Mouse (Mus musculus) yolk sac, embryonic 10.5 days (tissue): ENCODE measurements around the gene Olfr1289.

ENCODE experiments used
- DNase-seq: peaks from one replicate; pipeline ENCODE4 v3.0.0-alpha.2; 2017; ENCODE audit warnings: low spot score

Gene Olfr1289

DNA sequence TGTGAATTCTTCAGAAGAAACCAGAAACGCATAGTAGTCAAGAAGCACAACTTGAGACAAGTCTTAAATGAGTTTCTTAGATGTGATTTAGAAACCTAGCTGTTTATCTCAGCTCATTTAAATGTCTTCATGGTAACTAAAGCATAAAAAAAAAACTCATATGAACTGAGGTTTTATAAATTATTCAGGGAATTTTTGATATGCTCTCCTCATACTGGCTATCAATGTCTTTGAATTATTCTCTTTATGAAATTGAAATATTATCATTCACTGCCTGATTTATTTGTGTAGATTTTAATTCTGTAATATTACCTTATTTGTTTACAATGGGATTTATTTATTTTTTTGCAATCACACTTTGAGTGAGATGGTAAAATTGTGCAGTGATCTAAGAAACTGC, at the start of gene Olfr1289:
Gene Olfr1289, plus strand, starts transcription at position 301 of the 400 bp plus-strand sequence.
- no peak for DNase-seq

DNA sequence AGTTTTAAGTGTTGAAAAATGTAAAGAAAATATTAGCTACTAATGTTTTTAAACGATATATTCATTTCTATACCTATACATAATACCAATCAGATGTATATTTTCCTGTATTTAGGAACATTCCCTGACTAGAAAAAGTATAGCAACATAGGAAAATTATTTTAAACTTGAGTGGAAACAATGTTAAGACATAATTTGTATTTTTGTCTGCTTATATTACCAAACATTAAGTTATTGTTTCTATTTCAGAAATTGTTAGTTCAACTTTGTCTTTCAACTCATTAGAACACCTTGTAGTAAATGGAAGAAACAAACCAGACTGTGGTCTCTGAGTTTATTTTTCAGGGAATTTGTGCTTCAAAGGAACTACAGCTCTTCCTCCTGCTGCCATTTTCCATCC, 31.8 kb upstream of the Olfr1289 start, which contains the start of gene Olfr1287:
Gene Olfr1287, plus strand, starts transcription at position 301 of the 400 bp plus-strand sequence.
- no peak for DNase-seq

DNA sequence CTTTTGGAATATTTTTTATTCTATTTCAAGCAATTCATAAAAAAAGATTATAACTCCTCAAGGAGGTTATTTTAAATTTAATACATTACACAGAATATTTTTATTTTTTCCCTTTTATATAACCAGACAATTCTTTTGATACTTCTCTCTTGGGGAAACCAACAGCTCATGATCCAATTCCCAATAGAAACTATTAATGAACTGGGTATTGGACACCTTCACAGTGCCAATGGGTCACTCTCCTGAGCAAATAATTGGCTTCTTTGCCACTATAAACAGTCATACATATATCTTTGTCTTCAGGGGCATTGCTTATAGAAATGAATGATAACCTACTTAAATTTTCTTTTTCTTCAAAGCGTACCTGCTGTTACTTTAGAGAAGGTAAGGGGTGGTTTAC, 6.8 kb upstream of the Olfr1289 start, which contains the start of gene Olfr1288:
Gene Olfr1288, plus strand, starts transcription at position 301 of the 400 bp plus-strand sequence.
- no peak for DNase-seq

DNA sequence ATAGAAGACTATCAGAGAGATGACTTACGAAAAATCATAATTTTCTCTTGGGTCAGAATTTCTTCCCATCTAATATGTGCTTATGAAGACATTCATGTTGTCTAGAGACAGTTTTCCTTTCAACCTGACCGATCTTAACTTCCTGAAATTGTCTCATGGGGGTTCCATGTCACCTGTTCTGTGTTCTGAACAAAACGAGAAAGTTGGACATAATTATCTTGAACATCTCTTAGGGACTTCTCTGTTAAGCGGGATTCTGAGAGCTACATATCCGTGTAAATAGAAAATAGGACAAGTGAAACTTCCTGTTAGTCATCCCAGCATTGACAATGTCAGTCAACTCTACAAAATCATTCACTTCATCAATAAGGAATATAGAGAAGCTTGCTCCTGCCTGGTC, 13.1 kb downstream of the Olfr1289 start, which contains the start of gene Olfr1290:
Gene Olfr1290, minus strand, starts transcription at position 101 of the 400 bp plus-strand sequence.
- DNase-seq: no peak

DNA sequence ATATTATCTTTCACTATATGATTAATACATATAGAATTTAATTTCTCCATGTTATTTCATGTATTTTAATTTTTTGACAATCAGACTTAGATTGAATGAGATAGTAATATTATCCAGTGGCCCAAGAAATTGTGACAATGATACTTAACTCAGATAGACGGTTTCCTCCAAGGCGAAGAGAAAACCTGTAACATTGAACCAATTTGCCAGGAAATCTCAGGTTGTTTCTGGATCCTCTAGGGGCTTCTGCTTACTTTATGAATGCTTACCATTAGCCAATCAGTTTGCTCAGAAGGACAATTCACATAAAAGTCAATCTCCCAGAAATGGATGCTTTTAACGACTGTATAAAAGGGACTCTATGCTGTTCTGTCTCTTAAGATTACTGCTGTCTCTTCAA, 16.3 kb downstream of the Olfr1289 start, which contains the start of gene Olfr1291-ps1:
Gene Olfr1291-ps1, plus strand, starts transcription at position 301 of the 400 bp plus-strand sequence.
- DNase-seq: no peak

DNA sequence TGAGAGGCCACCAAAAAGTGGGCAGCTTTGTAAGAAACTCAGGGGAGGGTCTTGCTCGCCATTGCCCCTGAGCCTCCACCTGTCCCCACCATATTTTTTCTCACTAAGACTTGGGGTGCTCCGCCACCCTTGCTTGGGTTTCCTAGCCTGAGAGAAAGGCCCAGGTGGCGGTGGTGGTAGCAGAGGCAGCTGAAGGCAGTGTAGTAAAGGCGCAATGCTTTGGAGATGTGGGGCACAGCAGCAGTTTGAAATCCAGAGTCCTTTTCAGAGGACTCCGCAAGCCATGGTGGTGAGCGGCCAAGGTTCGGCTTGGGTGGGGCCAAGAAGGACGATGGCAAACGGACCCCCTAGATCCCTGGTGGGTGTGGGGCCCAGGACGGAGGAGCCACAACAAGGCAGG, 36.8 kb downstream of the Olfr1289 start:
- DNase-seq: no peak

DNA sequence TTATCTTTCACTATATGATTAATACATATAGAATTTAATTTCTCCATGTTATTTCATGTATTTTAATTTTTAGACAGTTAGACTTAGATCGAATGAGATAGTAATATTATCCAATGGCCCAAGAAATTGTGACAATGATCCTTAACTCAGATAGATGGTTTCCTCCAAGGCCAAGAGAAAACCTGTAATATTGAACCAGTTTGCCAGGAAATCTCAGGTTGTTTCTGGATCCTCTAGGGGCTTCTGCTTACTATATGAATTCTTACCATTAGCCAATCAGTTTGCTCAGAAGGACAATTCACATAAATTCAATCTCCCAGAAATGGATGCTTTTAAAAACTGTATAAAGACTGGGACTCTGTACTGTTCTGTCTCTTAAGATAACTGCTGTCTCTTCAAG, 44.3 kb downstream of the Olfr1289 start, which contains the start of gene Olfr1293-ps:
Gene Olfr1293-ps, plus strand, starts transcription at position 301 of the 400 bp plus-strand sequence.
- no peak for DNase-seq
